Mouse (Mus musculus) layer of hippocampus, postnatal 36 days (tissue): ENCODE measurements around the gene Ptk6. TPM values are rescaled to one million over a fixed set of nuclear protein-coding genes. Genes with fewer than 3 reads are reported as not detected.
A peak's percentile ranks its signal among the peaks of the same experiment; 100 is the strongest.
"Not testable (repeated sequence)": the region's sequence is repeated elsewhere in the genome, so short reads cannot be mapped to it uniquely, and the experiment has no call there.

Experiments
- DNase-seq, 2 experiments: peaks; one replicate each; pipeline ENCODE4 v3.0.0; 2022
- total RNA-seq, 2 experiments: library from RNA; stranded (reverse); gene quantifications; 2 replicates each; pipeline ENCODE4 v1.2.3; 2021

Gene Ptk6
- total RNA-seq, 2 experiments from 2014 or later: 0.10 TPM; not detected in 1

DNA sequence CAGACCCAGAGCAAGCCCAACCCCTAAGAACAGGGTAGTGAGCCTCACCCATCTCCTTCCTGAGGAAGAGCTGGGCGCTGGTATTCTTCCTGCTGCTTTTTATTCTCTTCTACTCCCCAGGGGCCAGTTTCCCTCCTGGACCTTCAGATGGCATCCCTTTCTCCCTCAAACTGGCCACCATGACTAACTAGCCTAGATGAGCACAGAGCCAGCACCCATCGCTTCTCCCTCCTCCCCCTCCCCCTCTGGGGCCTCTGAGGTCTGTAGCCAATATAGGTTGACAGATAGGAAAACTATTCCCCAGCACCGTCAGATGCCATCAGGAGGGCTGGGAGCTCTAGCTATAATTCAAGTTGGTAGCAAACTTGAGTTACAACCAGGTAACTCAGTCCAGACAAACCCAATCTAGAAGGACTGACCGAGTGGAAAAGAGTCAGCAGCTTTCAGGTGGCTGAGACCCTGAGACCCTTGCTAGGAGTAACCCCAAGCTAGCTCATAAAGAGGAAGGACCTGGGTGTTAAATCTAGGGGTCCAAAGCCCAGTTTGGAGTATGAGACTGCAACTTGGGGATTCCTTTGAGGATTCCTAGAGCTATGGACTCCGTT, 16.4 kb upstream of the Ptk6 start:
- DNase-seq: no peak

- DNase-seq: no peak
These were observed 13.4 kb upstream of the Ptk6 start for GRCm38 (mm10) chr2:181216037-181216436.

DNA sequence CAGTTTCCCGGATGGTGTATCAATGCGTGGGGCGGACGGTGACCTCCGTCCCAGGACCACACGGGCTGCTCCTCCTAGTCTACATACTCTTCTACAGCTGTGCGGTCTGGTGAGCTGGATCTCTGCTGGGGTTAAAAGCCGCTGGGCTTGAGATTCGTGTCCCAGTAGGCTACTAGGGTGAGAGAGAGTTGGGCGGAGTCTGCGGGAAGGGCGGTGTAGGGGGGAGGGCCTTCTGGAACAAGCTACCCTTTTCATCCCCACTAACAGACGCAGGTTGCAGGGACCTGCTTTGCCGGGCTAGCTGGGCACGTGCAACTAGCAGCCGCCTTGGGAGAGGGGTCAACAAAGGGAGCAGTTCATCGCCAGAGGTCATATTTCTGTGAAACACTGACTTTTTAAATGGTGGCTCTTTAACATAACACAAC, 10.4 kb upstream of the Ptk6 start, which contains the start of gene Srms:
Gene Srms, minus strand, starts transcription at position 165 of the 425 bp plus-strand sequence.
- DNase-seq: no peak

DNA sequence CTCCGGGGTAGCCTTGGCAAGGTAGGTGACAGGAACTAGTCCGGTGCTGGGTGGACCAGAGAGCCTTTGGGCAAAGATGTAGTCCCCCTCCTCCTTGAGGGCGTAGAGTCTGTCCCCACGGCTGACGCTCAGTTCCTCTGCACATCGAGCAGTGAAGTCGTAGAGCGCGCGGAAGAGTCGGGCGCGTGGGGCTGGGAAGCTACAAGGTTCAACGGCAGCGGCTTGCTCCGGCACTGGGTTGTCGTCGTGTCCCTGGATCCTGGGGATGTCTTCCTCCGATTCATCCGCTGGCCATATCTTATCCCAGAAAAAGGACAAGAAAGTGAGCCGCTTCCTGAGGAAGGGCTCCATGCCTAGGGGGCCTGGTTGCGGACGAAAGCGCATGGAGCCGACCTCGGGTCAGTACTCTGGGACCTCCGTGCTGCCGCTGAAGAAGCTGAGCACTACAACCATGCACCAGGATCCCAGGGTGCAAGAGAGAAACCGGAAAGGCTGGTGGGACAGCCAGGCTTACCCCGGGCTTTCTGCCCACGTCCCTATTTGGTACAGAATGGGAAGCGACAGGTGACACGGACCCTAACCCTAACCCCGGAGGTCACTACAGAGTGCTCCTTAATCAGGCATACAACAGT, 9.9 kb upstream of the Ptk6 start:
- DNase-seq: no peak

DNA sequence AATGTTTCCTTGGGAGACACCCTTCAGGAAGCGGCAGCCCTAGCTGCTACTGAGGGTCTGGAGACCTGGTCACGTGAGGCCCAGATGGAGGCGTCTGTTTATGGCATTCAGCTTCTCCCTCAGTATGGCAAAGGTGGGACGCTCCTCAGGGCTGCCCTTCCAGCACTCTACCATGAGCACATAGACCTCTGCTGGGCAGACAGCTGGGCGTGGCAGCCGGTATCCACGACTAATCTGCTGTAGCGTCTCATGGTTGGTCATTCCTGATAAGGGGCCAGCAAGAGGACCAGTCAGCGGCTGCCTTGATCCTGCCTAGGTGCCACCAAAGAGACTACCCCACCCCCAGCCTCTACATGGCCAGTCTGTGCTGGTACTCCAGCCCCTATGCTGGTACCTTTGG, 3.5 kb upstream of the Ptk6 start:
- DNase-seq: no peak

- no peak for DNase-seq
These were observed 3.1 kb upstream of the Ptk6 start for GRCm38 (mm10) chr2:181205678-181206077.

GRCm38 (mm10) chr2:181202886-181203285, 297 bp upstream of the Ptk6 start:
- no peak for DNase-seq

DNA sequence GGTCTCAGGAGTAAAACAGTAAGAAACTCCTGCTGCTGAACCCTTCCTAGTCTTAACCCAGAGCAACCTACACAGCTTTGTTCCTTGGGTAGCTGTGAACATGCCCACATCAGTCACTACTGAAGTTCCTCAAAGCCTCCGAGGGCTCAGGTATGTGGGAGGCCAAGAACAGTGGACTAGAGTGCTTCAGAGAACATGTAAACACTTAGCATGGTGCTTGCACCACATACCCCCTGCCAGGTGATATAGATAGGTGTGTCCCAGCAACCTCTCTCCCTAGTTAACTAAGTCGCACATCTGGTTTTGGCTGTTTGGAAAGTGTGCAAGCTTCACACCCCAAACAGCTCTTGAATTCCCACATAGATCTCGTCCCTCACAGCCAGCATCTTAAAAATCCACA, 983 bp downstream of the Ptk6 start:
- DNase-seq: no peak

DNA sequence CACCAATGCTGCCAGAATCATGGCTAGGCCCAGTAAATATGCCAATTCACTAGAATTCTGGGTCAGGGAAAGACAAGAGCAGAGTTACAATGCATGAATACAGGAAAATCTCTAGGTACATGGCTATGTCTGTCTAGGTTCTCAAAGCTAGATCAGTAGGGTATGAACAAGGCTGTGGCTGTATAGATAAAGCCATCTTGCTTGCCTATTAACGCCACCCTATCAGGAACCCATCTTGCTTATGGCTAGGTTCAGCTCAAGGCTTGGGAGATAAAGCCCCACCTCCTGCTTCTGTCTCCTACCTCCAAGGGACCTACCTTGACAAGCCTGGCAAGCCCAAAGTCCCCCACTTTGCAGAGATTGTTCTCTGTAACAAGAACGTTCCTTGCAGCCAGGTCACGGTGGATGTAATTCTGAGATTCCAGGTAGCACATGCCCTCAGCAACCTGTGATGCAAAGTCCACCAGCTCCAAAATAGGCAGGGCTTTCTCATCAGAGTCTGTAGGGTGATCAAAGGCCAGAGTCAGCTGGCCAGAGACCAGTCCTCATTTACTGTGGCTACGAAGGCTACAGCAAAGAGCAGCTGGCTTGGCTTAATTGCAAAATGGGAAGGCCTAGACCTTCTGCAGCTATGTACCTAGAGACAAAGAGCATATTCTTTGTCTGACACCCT, 5.8 kb downstream of the Ptk6 start:
- DNase-seq: no peak

DNA sequence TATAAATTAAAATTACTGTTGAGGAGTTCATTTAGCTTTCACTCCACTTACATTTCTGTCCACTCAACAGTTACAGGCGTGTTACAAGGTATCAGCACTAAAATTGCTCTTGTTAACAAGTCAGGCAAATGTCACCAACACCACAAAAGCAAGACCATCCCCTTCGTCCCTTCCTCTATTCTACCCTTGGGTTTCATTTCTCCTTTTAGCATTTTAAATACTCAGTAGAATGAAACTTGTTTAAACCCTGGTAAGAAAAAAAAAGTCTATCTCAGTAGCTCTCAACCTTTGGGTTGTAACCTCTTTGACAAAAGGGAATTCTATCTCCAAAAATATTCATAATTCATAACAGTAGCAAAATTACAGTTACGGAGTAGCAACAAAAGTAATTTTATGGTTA, 9.5 kb downstream of the Ptk6 start:
- no peak for DNase-seq

DNA sequence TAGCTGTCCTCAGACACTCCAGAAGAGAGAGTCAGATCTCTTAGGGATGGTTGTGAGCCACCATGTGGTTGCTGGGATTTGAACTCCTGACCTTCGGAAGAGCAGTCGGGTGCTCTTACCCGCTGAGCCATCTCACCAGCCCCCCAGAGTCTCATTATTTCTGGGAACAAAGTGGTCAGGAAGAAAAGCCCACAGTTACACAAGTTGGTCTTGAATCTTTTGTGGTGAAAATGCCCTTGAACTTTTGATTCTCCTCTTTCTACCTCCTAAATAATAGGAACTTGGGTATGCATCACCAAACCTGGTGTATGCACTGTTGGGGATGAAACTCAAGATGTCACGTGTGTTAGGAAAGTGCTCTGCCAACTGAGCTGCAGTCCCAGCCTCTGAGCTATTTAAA, 10.7 kb downstream of the Ptk6 start:
- no peak for DNase-seq

DNA sequence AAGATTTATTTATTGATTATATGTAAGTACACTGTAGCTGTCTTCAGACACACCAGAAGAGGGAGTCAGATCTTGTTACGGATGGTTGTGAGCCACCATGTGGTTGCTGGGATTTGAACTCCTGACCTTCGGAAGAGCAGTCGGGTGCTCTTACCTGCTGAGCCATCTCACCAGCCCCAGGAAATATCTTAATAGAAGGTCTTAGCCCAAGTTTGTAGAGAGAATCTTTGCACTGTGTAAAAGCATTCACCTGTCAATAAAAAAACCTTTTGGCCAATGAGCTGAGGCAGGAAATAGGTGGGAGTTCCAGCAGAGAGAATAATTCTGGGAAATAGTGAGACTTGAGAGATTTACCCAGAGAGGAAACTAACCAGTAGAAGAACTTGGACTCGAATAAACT, 11.2 kb downstream of the Ptk6 start:
- not testable (repeated sequence) for DNase-seq

DNA sequence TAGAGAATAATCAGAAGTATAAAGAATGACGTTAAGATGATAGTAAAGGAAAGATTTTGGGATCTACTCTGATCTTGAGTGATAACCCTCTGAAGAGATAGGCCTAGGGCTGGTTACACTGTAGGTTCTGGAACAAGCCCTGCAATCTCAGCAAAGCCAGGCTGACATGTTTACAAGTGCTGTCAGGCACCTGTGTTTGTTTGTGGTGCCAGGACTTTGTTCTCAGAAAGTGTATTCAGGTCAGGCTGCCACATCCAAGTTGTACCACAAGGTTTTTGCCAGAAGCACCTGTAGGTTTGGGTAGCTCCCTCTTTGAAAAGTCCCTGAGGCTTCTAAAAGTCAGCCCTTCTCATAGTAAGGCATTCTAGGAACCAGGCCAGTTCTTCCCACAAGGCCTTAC, 13.3 kb downstream of the Ptk6 start:
- no peak for DNase-seq

DNA sequence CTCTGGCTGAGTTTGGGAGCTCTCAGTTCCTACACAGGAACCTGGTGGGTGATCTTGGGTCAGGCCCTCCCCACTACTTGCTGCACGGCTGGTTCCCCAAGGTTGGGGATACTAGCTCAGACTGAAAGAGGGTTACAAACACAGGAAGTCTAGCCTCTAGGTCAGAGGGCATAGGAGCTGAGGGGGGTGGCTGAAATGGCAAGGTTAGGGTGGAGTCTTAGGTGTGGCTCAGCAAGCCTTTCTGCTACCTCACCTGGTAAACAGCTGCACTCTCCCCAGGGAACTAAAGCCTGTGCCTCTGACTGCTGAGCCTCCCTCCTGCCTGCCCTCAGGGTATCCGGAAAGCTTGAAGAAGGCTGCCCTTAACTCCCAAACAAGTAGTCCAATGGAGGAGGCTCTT, 13.9 kb downstream of the Ptk6 start:
- DNase-seq: no peak

DNA sequence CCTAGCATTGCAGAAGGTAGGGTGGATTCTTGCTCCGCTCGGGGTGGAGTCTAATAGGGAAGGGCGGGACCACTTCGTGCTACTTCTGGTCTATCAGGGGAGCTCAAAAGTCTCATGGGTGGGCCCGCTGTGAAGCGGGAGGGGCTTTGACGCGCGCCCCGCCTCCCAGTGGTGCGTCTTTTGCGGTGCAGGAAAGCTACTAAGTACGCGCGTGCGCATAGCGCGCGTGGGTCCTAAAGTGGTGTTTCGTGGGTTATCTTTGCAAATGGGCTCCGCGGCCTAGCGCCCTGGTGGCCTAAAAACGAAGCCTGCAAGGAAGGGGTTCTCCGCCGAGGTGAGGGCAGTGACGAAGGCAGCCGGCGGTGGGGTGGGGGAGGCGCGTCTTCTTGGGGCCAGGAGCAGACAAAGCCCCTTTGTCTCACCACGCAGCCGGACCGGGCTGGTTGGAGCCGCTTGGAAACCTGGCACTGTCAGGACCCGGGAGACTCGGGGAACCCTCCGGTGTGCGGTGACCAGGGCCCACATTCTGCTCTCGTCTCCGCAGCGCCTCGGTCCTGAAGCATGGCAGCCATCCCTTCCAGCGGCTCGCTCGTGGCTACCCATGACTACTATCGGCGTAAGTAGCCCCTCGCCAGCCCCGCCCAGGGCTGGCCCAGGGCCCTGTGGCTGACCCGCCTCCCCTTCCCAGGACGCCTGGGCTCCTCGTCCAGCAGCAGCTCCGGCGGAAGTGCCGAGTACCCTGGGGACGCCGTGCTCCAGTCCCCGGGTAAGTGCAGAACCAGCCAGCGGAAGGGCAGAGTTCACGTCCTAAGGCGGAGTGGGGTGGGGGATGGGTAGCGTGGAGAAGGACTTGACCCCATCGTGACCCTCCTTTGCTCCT, 15.2 kb downstream of the Ptk6 start, which contains the start of gene Ppdpf:
Gene Ppdpf, plus strand, starts transcription at position 127 of the 880 bp plus-strand sequence.
- peak; percentile 91 to 94 for DNase-seq

GRCm38 (mm10) chr2:181186635-181187034, 16.0 kb downstream of the Ptk6 start:
- peak; percentile 87 for DNase-seq

DNA sequence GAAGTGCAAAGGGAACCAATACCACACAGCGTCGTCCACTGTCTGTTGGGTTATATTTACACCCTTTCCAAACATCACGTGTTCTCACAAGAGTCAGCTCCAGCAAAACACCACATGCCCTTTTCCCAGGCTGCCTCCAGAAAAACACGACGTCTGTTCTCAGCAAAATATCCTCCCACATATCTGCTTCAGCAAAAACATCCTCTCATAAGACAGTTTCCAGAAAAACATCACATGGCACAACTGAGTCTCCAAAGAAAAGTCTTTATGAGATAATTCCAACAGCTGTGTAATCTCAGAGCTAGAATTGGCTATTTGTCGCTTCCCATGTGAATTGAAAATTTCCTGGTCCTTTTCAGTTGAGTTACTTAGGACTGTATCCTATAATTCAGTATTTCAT, 21.7 kb downstream of the Ptk6 start:
- DNase-seq: peak in 1 of 2 experiments; percentile 26

- no peak for DNase-seq
These were observed 24.1 kb downstream of the Ptk6 start for GRCm38 (mm10) chr2:181178471-181178870.

GRCm38 (mm10) chr2:181178015-181178414, 24.6 kb downstream of the Ptk6 start:
- no peak for DNase-seq

- DNase-seq: no peak
These were observed 27.9 kb downstream of the Ptk6 start for GRCm38 (mm10) chr2:181174646-181175045.

DNA sequence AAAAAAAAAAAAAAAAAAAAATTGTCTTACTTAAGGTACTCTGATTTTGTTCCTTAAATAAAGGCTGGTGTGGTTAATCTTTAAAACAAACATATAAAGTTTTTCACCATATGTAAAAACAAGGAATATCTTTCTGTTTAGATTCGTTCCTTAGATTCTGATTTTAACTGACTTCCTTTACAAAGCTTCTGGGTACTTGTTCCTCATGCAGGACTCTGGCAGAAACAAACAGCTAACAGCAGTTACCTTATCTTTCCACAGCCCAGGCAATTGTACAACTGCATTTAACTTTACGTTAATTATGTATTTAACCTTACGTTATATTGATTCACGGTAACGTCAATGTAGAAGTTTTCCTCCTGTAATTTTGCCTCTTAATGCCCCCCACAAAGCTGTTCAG, 36.1 kb downstream of the Ptk6 start:
- DNase-seq: no peak

- no peak for DNase-seq
These were observed 41.8 kb downstream of the Ptk6 start for GRCm38 (mm10) chr2:181160821-181161220.

- peak in 1 of 2 experiments; percentile 71 for DNase-seq
These were observed 42.8 kb downstream of the Ptk6 start for GRCm38 (mm10) chr2:181159771-181160170.
